Mouse (Mus musculus): ENCODE data around the gene Card11. TPM values are rescaled to one million over a fixed set of nuclear protein-coding genes. Genes with fewer than 3 reads are reported as not detected.
A peak's percentile ranks its signal among the peaks of the same experiment; 100 is the strongest.

Gene Card11
- polyA plus RNA-seq, 1 experiment from 2014 or later = 0.57 TPM

DNA sequence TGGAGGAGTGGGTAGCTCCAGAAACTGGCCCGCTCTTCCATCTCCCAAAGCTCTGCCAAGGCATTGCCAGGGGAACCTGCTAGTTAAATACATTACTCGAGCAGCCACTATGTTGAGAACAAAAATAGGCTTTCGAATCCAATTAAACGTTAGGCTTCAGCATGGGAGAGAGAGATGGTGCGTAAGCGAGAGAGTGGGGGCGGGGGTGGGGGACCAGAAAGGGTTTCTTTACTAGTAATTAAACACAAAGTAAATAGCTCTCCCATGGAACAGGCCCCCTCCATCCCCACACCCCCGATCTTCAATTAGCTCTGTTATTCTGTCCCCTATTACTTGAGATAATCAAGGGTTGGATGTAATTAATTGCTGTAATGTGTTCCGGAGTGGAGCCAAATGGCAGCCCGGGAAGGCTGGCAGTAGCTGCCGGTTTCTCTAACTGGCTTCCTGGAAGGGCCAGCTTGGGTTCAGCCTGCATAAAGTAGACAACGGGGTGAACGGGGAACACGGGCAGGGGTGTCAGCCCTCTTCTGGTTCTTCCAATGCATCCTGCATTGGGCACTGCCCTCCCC, 59.4 kb downstream of the Card11 start:
- no peaks in the 10 kb centered on the region for H3K4me1 ChIP-seq (replicated peaks; ENCODE audit: control insufficient read depth, insufficient read depth, low read length)
- DNase-seq (ENCODE audit: low spot score) = no peak
- no peaks in the 10 kb centered on the region for H3K9me3 ChIP-seq (ENCODE audit: control insufficient read depth, low read length)
- H3K4me3 ChIP-seq (ENCODE audit: low read depth, low read length) = no peak overlapping the region
- H3K9ac ChIP-seq (ENCODE audit: low read length) = no peak overlapping the region
- H3K4me2 ChIP-seq (ENCODE audit: low read length) = no peak overlapping the region
- no peak overlapping the region for H3K27ac ChIP-seq (ENCODE audit: low read depth)
- no peaks in the 10 kb centered on the region for H3K27me3 ChIP-seq (replicated peaks; ENCODE audit: control insufficient read depth, insufficient read depth, low read length)
- no peaks in the 10 kb centered on the region for H3K36me3 ChIP-seq (ENCODE audit: control insufficient read depth, insufficient read depth, low read length)
- no peak for ATAC-seq (replicated peaks; ENCODE audit: low FRiP score, low TSS enrichment, low read depth)
- WGBS = 66% methylated on average over 14 of the region's 14 CpGs

DNA sequence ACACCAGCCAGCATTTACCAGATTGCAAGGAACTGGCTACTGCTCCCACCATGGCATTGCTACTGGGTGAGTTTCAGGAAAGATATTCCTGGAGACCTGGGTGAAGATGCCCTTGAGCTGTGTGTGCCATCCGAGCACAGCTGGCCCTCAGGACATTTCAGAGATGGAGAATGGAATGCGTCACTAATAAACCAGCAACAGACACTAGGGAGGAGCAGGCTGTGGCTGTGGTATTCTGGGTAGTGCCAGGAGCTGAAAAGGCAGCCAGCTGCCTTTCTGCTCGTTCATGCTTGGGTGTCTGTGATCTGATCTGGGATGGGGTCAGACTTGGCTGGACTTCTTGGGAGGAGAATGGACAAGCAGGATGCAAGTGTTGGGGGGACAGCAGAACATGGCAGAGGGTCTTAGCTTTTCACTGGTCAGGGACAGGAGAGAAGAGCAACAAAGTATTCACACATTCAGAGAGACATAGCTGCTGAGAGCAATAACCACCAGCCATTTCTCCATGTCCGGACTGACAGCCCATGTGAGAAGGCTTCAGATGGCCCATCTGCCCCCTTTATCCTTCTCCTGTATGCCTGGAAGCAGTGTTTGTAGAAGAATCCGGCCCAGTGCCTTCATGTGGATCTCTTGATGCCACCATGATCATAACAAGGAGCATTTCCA, 60.0 kb downstream of the Card11 start:
- Histone ChIP-seq H3K9ac (ENCODE audit: low read length) (no peak overlapping the region), H3K9me3 (ENCODE audit: control insufficient read depth, low read length) (no peaks in the 10 kb centered on the region), H3K27ac (ENCODE audit: low read depth) (no peak overlapping the region), H3K27me3 (replicated peaks; ENCODE audit: control insufficient read depth, insufficient read depth, low read length) (no peaks in the 10 kb centered on the region), H3K4me1 (replicated peaks; ENCODE audit: control insufficient read depth, insufficient read depth, low read length) (no peaks in the 10 kb centered on the region), H3K4me2 (ENCODE audit: low read length) (no peak overlapping the region), H3K36me3 (ENCODE audit: control insufficient read depth, insufficient read depth, low read length) (no peaks in the 10 kb centered on the region), H3K4me3 (ENCODE audit: low read depth, low read length) (no peak overlapping the region)
- DNase-seq (ENCODE audit: low spot score) = no peak
- no peak for ATAC-seq (replicated peaks; ENCODE audit: low FRiP score, low TSS enrichment, low read depth)
- WGBS = 66% methylated on average over 5 of the region's 5 CpGs

DNA sequence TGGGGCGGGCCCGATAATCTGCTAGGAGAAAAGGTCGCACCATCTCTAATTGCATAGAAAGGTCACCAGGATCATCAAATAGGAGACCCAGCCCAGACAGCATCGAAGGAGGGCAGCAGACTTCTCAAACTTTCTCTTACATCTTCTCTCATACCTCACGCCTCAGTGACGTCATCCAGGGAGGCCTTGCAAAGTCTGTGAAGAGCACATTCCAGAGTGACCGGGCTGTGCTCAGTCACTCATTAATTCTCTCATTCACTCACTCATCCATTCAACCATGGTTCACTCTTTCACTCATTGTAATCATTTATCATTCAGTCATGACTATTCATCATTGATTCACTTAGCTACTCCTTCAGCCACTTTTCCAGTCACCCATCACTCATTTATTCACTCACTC, 63.6 kb downstream of the Card11 start:
- Histone ChIP-seq H3K4me2 (ENCODE audit: low read length) (no peak overlapping the region), H3K9me3 (ENCODE audit: control insufficient read depth, low read length) (no peaks in the 10 kb centered on the region), H3K4me1 (replicated peaks; ENCODE audit: control insufficient read depth, insufficient read depth, low read length) (no peaks in the 10 kb centered on the region; the same call in 1 of the 2 replicates), H3K27me3 (replicated peaks; ENCODE audit: control insufficient read depth, insufficient read depth, low read length) (no peaks in the 10 kb centered on the region), H3K9ac (ENCODE audit: low read length) (no peak overlapping the region), H3K4me3 (ENCODE audit: low read depth, low read length) (no peak overlapping the region), H3K27ac (ENCODE audit: low read depth) (no peak overlapping the region), H3K36me3 (ENCODE audit: control insufficient read depth, insufficient read depth, low read length) (no peaks in the 10 kb centered on the region)
- WGBS = 82% methylated on average over 7 of the region's 7 CpGs
- no peak for DNase-seq (ENCODE audit: low spot score)
- no peak for ATAC-seq (replicated peaks; ENCODE audit: low FRiP score, low TSS enrichment, low read depth)

DNA sequence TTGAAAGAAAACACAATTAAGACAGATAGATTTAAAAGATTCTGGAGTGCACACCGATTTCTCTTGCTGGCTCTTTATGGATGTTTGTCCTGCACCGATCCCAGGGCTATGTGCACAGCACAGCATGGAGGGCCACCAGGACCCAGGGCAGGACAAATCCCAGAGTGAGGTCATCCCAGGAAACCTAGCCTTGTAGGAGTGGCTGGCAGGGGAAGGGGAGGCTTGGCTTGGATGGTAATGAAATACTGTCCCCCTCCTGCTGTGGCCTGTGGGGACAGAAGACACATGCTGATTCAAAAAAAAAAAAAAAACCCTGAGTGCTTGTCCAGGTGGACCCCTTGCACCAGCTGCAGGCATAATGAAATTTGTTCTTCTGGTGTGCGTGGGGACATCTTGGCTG, 64.5 kb downstream of the Card11 start:
- no peak for DNase-seq (ENCODE audit: low spot score)

DNA sequence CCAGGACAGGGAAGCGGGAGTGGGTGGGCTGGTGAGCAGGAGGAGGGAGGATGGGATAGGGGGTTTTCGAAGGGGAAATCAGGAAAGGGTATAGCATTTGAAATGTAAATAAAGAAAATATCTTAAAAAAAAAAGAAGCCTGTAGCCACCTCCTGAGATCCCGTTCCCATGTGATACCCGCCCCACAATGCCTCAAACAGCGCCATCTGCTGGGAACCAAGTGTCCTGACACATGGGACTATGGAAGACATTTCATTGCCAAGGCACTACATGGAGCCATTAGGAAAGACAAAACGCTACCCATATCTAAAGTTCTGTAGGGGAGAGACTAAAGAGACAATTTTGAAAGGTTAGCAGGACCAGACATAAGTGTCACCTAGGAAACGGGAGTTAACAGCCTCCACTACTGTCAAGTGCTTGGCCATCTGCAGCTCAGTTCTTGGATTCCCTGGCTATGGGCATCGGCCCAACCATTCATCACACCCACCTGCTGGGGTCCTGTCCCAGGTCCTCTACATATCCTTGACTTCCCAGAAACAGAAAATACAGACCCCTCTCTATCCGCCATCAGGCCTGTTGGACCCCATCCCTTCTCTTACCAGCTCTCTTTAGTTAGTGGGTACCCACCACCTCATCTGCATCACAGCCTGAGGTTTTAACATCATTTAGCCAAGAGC, 65.6 kb downstream of the Card11 start:
- WGBS = 80% methylated on average over 9 of the region's 9 CpGs
- H3K4me2 ChIP-seq (ENCODE audit: low read length) = no peak overlapping the region
- no peak for ATAC-seq (replicated peaks; ENCODE audit: low FRiP score, low TSS enrichment, low read depth)

More for the DNA sequence above, 64.5 kb downstream of the Card11 start:
- Histone ChIP-seq H3K27me3 (replicated peaks; ENCODE audit: control insufficient read depth, insufficient read depth, low read length) (no peaks in the 10 kb centered on the region), H3K27ac (ENCODE audit: low read depth) (no peak overlapping the region), H3K36me3 (ENCODE audit: control insufficient read depth, insufficient read depth, low read length) (no peaks in the 10 kb centered on the region), H3K4me3 (ENCODE audit: low read depth, low read length) (no peak overlapping the region), H3K9ac (ENCODE audit: low read length) (no peak overlapping the region), H3K9me3 (ENCODE audit: control insufficient read depth, low read length) (no peaks in the 10 kb centered on the region), H3K4me1 (replicated peaks; ENCODE audit: control insufficient read depth, insufficient read depth, low read length) (no peaks in the 10 kb centered on the region; the same call in 1 of the 2 replicates), H3K4me2 (ENCODE audit: low read length) (no peak overlapping the region)
- no peak for ATAC-seq (replicated peaks; ENCODE audit: low FRiP score, low TSS enrichment, low read depth)
- 85% methylated on average over 3 of the region's 3 CpGs for WGBS

DNA sequence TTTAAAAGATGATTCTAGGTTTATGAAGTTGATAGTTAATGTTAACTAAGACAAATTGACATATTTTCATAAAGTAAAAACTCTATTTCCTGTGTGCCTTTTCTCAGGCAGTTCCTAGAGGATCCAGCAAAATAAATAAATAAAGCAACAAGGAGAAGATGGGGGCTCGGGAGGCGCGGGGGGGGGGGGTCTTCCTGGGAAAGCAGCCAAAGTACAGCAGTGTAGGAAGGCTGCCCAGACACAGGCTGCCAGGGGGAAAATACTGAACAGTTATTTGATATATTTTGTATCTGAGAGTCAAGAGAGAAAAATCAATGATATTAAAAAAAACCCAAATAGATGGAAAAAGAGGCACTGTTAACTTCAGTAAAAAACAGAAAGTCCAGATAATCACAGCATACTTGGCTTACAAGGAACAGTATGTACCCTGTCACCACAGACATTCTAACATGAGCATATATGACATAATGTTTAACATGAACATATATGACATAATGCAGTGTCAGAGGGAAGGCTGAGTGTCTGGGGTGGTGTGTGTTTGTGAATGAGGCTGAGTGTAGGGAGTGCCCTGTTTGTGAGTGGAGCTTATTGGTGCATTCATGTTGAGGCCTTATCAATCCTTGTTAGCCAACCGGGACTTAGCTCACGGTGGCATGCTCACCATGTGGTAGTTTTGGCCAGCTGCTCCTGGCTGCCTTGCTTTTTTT, 68.7 kb downstream of the Card11 start:
- H3K27ac ChIP-seq (ENCODE audit: low read depth) = no peak overlapping the region
- H3K4me3 ChIP-seq (ENCODE audit: low read depth, low read length) = no peak overlapping the region
- ATAC-seq (replicated peaks; ENCODE audit: low FRiP score, low TSS enrichment, low read depth) = 0 out of 2 replicates have a peak, but pooled peaks have one; percentile 53
- 44% methylated on average over 5 of the region's 5 CpGs for WGBS
- no peaks in the 10 kb centered on the region for H3K36me3 ChIP-seq (ENCODE audit: control insufficient read depth, insufficient read depth, low read length)
- no peaks in the 10 kb centered on the region for H3K27me3 ChIP-seq (replicated peaks; ENCODE audit: control insufficient read depth, insufficient read depth, low read length)
- H3K9ac ChIP-seq (ENCODE audit: low read length) = no peak overlapping the region
- H3K4me2 ChIP-seq (ENCODE audit: low read length) = no peak overlapping the region
- 0 out of 2 replicates have a peak, but pooled peaks cover under 1% of the 10 kb centered on the region for H3K9me3 ChIP-seq (ENCODE audit: control insufficient read depth, low read length)
- no peak for DNase-seq (ENCODE audit: low spot score)
- no peaks in the 10 kb centered on the region; the same call in 1 of the 2 replicates for H3K4me1 ChIP-seq (replicated peaks; ENCODE audit: control insufficient read depth, insufficient read depth, low read length)

More for the DNA sequence above, 65.6 kb downstream of the Card11 start:
- no peaks in the 10 kb centered on the region for H3K36me3 ChIP-seq (ENCODE audit: control insufficient read depth, insufficient read depth, low read length)
- no peak overlapping the region for H3K9ac ChIP-seq (ENCODE audit: low read length)
- no peaks in the 10 kb centered on the region for H3K9me3 ChIP-seq (ENCODE audit: control insufficient read depth, low read length)
- no peaks in the 10 kb centered on the region; the same call in 1 of the 2 replicates for H3K4me1 ChIP-seq (replicated peaks; ENCODE audit: control insufficient read depth, insufficient read depth, low read length)
- H3K4me3 ChIP-seq (ENCODE audit: low read depth, low read length) = no peak overlapping the region
- no peaks in the 10 kb centered on the region for H3K27me3 ChIP-seq (replicated peaks; ENCODE audit: control insufficient read depth, insufficient read depth, low read length)
- no peak for DNase-seq (ENCODE audit: low spot score)
- no peak overlapping the region for H3K27ac ChIP-seq (ENCODE audit: low read depth)

DNA sequence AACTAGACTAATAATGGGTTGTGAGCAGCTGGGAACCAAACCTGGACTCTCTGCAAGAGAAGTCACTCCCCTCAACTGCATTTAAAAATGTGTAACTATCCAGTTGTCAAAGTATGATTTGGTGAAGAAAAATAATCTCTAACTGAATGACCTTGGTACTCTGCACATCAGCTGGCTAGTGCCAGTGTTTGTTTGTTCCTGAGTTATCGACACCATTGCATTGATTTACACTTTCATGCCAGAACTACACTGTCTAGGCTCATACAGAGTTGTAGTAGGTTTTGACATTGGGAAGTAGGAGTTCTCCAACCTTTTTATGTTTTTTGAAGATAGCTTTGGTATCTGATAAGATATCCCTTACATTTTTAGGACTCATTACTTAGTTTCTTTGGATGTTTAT, 81.9 kb downstream of the Card11 start:
- Histone ChIP-seq H3K36me3 (ENCODE audit: control insufficient read depth, insufficient read depth, low read length) (no peaks in the 10 kb centered on the region), H3K4me1 (replicated peaks; ENCODE audit: control insufficient read depth, insufficient read depth, low read length) (no peaks in the 10 kb centered on the region), H3K9me3 (ENCODE audit: control insufficient read depth, low read length) (peaks cover 14% of the 10 kb centered on the region), H3K4me2 (ENCODE audit: low read length) (no peak overlapping the region), H3K9ac (ENCODE audit: low read length) (no peak overlapping the region), H3K27me3 (replicated peaks; ENCODE audit: control insufficient read depth, insufficient read depth, low read length) (no peaks in the 10 kb centered on the region), H3K4me3 (ENCODE audit: low read depth, low read length) (no peak overlapping the region), H3K27ac (ENCODE audit: low read depth) (no peak overlapping the region)
- ATAC-seq (replicated peaks; ENCODE audit: low FRiP score, low TSS enrichment, low read depth) = no peak
- DNase-seq (ENCODE audit: low spot score) = no peak
- 90% methylated on average over 1 of the region's 1 CpGs for WGBS

DNA sequence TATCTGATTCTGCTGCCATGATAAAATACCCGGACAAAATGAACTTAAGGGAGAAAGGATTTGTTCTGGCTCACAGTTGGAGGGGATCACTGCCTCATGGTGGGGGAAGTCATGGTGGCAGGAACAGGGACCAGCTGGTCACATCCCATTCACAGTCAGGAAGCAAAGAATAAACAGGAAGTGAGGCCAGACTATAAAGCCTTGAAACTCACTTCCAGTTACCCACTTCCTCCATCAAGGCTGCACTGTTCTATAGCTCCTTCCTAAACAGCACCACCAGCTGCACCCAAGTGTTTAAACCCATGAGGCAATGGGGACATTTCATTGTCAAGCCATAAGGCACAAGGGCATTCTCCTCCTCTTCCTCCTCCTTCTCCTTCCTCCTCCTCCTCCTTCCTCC, 82.6 kb downstream of the Card11 start:
- 90% methylated on average over 1 of the region's 1 CpGs for WGBS
- no peak for ATAC-seq (replicated peaks; ENCODE audit: low FRiP score, low TSS enrichment, low read depth)

More for the DNA sequence above, 82.6 kb downstream of the Card11 start:
- H3K9me3 ChIP-seq (ENCODE audit: control insufficient read depth, low read length) = peaks cover 14% of the 10 kb centered on the region
- H3K9ac ChIP-seq (ENCODE audit: low read length) = no peak overlapping the region
- no peaks in the 10 kb centered on the region for H3K4me1 ChIP-seq (replicated peaks; ENCODE audit: control insufficient read depth, insufficient read depth, low read length)
- no peak overlapping the region for H3K27ac ChIP-seq (ENCODE audit: low read depth)
- DNase-seq (ENCODE audit: low spot score) = no peak
- no peak overlapping the region for H3K4me2 ChIP-seq (ENCODE audit: low read length)
- H3K27me3 ChIP-seq (replicated peaks; ENCODE audit: control insufficient read depth, insufficient read depth, low read length) = no peaks in the 10 kb centered on the region
- H3K36me3 ChIP-seq (ENCODE audit: control insufficient read depth, insufficient read depth, low read length) = no peaks in the 10 kb centered on the region
- no peak overlapping the region for H3K4me3 ChIP-seq (ENCODE audit: low read depth, low read length)
